Mouse (Mus musculus): ENCODE results near the gene Lrrc46.

- no peak for TF ChIP-seq CTCF (IDR thresholded peaks at IDR 0.05; ENCODE audit: control insufficient read depth, insufficient read depth, insufficient read length)
- TF ChIP-seq USF1 (IDR thresholded peaks at IDR 0.05; ENCODE audit: low read depth): no peak
- no peak for TF ChIP-seq MYOD1 (IDR thresholded peaks at IDR 0.05; ENCODE audit: control insufficient read depth, insufficient read length, low read depth)
- TF ChIP-seq MAX (IDR thresholded peaks at IDR 0.05): no peak
Measured at GRCm38 (mm10) chr11:97030426-97030825, 10.8 kb downstream of the Lrrc46 start.

Data from C2C12 (cell line).